ENCODE assay signal across 8 mouse cellular contexts in genomic region chr4:119239181-119239682, GRCm38 (mm10). TPM values are rescaled to one million over a fixed set of nuclear protein-coding genes. Genes with fewer than 3 reads are reported as not detected.
DNase-seq lines count a peak whose midpoint lies in the region; ATAC-seq and TF ChIP-seq lines count a peak whose summit lies in the region.

No protein-coding gene starts in this region.

- H3K9ac ChIP-seq in ES-E14 (ENCODE audit: insufficient read depth, low read depth, low read length, poor library complexity, severe bottlenecking), result peak overlapping the region; percentile 61; the same call in 1 of the 2 replicates
- peak overlapping the region; percentile 41; the same call in 1 of the 2 replicates for H3K9ac ChIP-seq in heart, embryonic 16.5 days (ENCODE audit: low read length)
- H3K9ac ChIP-seq in limb, embryonic 13.5 days, result peak overlapping the region; percentile 51
- peak overlapping the region; percentile 31; the same call in 1 of the 2 replicates for H3K9ac ChIP-seq in midbrain, embryonic 16.5 days (ENCODE audit: low read depth, low read length)

- ATAC-seq in heart, embryonic 16.5 days (replicated peaks; ENCODE audit: extremely low read depth, insufficient read depth, low FRiP score), result peak; percentile 57
- ATAC-seq in limb, embryonic 13.5 days (ENCODE audit: low FRiP score, low read depth), result peak; percentile 60; the same call in 1 of the 2 replicates
- ATAC-seq in midbrain, embryonic 16.5 days, result peak; percentile 69

- peaks cover 8 to 16% of the 10 kb centered on the region in 2 experiments; a peak in 3 of 4 replicates for H3K4me1 ChIP-seq in ES-E14 (ENCODE audit: control insufficient read depth in 2 of 2, insufficient read depth in 2 of 2, low read length in 2 of 2, poor library complexity in 1 of 2)
- H3K4me1 ChIP-seq in heart, embryonic 16.5 days (ENCODE audit: control insufficient read depth, insufficient read depth, low read length), result no peaks in the 10 kb centered on the region
- peaks cover 11% of the 10 kb centered on the region for H3K4me1 ChIP-seq in limb, embryonic 13.5 days
- peaks cover 8% of the 10 kb centered on the region for H3K4me1 ChIP-seq in midbrain, embryonic 16.5 days (ENCODE audit: control insufficient read depth, insufficient read depth, low read length)

- H3K4me3 ChIP-seq in ES-E14 (ENCODE audit: insufficient read depth in 1 of 2, low read depth in 1 of 2, low read length in 2 of 2, poor library complexity in 1 of 2, severe bottlenecking in 1 of 2), result peak overlapping the region in 1 of 2 experiments; percentile 58; a peak in 2 of 4 replicates
- H3K4me3 ChIP-seq in heart, embryonic 16.5 days (ENCODE audit: low read length), result no peak overlapping the region
- no peak overlapping the region for H3K4me3 ChIP-seq in limb, embryonic 13.5 days
- H3K4me3 ChIP-seq in midbrain, embryonic 16.5 days (ENCODE audit: low read depth, low read length), result no peak overlapping the region

- no peaks in the 10 kb centered on the region for H3K27me3 ChIP-seq in heart, embryonic 16.5 days (ENCODE audit: control insufficient read depth, insufficient read depth, low read length)
- H3K27me3 ChIP-seq in limb, embryonic 13.5 days, result no peaks in the 10 kb centered on the region
- no peaks in the 10 kb centered on the region for H3K27me3 ChIP-seq in midbrain, embryonic 16.5 days (ENCODE audit: control insufficient read depth, insufficient read depth, low read depth, low read length)

- 36% methylated on average over 12 of the region's 12 CpGs for WGBS in heart, embryonic 16.5 days
- WGBS in limb, embryonic 13.5 days, result 43% methylated on average over 12 of the region's 12 CpGs
- WGBS in midbrain, embryonic 16.5 days, result 44% methylated on average over 12 of the region's 12 CpGs

- peaks cover 4% of the 10 kb centered on the region; the same call in 1 of the 2 replicates for H3K36me3 ChIP-seq in ES-E14 (ENCODE audit: control insufficient read depth, insufficient read depth, low read length, poor library complexity, severe bottlenecking)
- peaks cover 10% of the 10 kb centered on the region; the same call in 1 of the 2 replicates for H3K36me3 ChIP-seq in heart, embryonic 16.5 days (ENCODE audit: control insufficient read depth, insufficient read depth)
- H3K36me3 ChIP-seq in limb, embryonic 13.5 days, result peaks cover 79% of the 10 kb centered on the region
- peaks cover 16% of the 10 kb centered on the region for H3K36me3 ChIP-seq in midbrain, embryonic 16.5 days (ENCODE audit: control insufficient read depth, insufficient read depth, low read length)

- DNase-seq in cerebellum, adult 8-10 months, result peak; percentile 35
- no peak for DNase-seq in cerebellum, postnatal 4 days (ENCODE audit: low spot score in 2 of 2)
- peak; percentile 77 for DNase-seq in ES-E14 (ENCODE audit: low read depth, low spot score)
- peak; percentile 86 for DNase-seq in embryo, embryonic 11 days
- DNase-seq in telencephalon, adult 2 months (ENCODE audit: low read depth, low spot score), result peak; percentile 70

- no peaks in the 10 kb centered on the region for H3K9me3 ChIP-seq in ES-E14 (ENCODE audit: control insufficient read depth, insufficient read depth, low read depth, low read length)
- no peaks in the 10 kb centered on the region for H3K9me3 ChIP-seq in heart, embryonic 16.5 days (replicated peaks; ENCODE audit: control insufficient read depth, low read length)
- H3K9me3 ChIP-seq in limb, embryonic 13.5 days, result no peaks in the 10 kb centered on the region
- H3K9me3 ChIP-seq in midbrain, embryonic 16.5 days (replicated peaks; ENCODE audit: control insufficient read depth, low read length, poor library complexity, severe bottlenecking), result no peaks in the 10 kb centered on the region

- in situ Hi-C loops in ES-E14 (cut with MboI; ENCODE audit: low sequenced_read_pairs in 2 of 2, unreplicated experiment in 2 of 2), result no loop called here

- no peak overlapping the region; the same call in 1 of the 2 replicates for H3K27ac ChIP-seq in ES-E14 (ENCODE audit: insufficient read depth, low read depth, low read length, poor library complexity, severe bottlenecking)
- no peak overlapping the region for H3K27ac ChIP-seq in heart, embryonic 16.5 days (ENCODE audit: low read length)
- 0 out of 2 replicates have a peak overlapping the region, but pooled peaks have one; percentile 58 for H3K27ac ChIP-seq in limb, embryonic 13.5 days
- H3K27ac ChIP-seq in midbrain, embryonic 16.5 days (ENCODE audit: low read length), result peak overlapping the region; percentile 74

- H3K4me2 ChIP-seq in heart, embryonic 16.5 days (ENCODE audit: low read depth, low read length), result 0 out of 2 replicates have a peak overlapping the region, but pooled peaks have one; percentile 21
- H3K4me2 ChIP-seq in limb, embryonic 13.5 days (replicated peaks), result peak overlapping the region; percentile 32; the same call in 1 of the 2 replicates
- H3K4me2 ChIP-seq in midbrain, embryonic 16.5 days (ENCODE audit: low read length), result peak overlapping the region; percentile 31

TF ChIP-seq in ES-E14, 5 proteins besides CTCF, POLR2A, EP300 and RAD21:
- TF ChIP-seq MAFK (IDR thresholded peaks at IDR 0.05; ENCODE audit: insufficient read depth, low read depth, low read length), result no peak
- no peak for TF ChIP-seq ZNF384 (IDR thresholded peaks at IDR 0.05; ENCODE audit: low read depth, low read length)
- no peak for TF ChIP-seq CHD2 (IDR thresholded peaks at IDR 0.05; ENCODE audit: low read depth, low read length)
- TF ChIP-seq HCFC1 (IDR thresholded peaks at IDR 0.05; ENCODE audit: borderline replicate concordance, insufficient read depth, low read length), result no peak
- no peak for TF ChIP-seq ZC3H11A (IDR thresholded peaks at IDR 0.05; ENCODE audit: borderline replicate concordance, low read depth, low read length)

RNA-seq across cellular contexts. Expression of gene P3h1, which starts 6.5 kb away (rescaled TPM):
- total RNA-seq in ES-E14 (2012; rRNA removed), result 61.9 and 113 TPM in 2 replicates
- polyA plus RNA-seq in heart, embryonic 16.5 days (2015; fragmentation: Nextera tagmentation; extraction: Ambion mirVana), result 28.2 and 29.3 TPM in 2 replicates
- polyA plus RNA-seq in limb, embryonic 13.5 days (2015; fragmentation: Nextera tagmentation; extraction: Ambion mirVana), result 61.2 and 63.5 TPM in 2 replicates
- polyA plus RNA-seq in midbrain, embryonic 16.5 days (2015; fragmentation: Nextera tagmentation; extraction: Ambion mirVana), result 9.2 and 9.9 TPM in 2 replicates

RNA-seq across cellular contexts. Expression of gene AU022252, which starts 6.7 kb away (rescaled TPM):
- 17.1 and 18.3 TPM in 2 replicates for total RNA-seq in ES-E14 (2012; rRNA removed)
- 22.5 and 23.4 TPM in 2 replicates for polyA plus RNA-seq in heart, embryonic 16.5 days (2015; fragmentation: Nextera tagmentation; extraction: Ambion mirVana)
- 39.9 and 40.7 TPM in 2 replicates for polyA plus RNA-seq in limb, embryonic 13.5 days (2015; fragmentation: Nextera tagmentation; extraction: Ambion mirVana)
- polyA plus RNA-seq in midbrain, embryonic 16.5 days (2015; fragmentation: Nextera tagmentation; extraction: Ambion mirVana), result 22.6 and 26.0 TPM in 2 replicates

RNA-seq across cellular contexts. Expression of gene Cldn19, which starts 16.0 kb away (rescaled TPM):
- total RNA-seq in ES-E14 (2012; rRNA removed), result 0.18 and 0.63 TPM in 2 replicates
- not detected in 2 replicates for polyA plus RNA-seq in heart, embryonic 16.5 days (2015; fragmentation: Nextera tagmentation; extraction: Ambion mirVana)
- polyA plus RNA-seq in limb, embryonic 13.5 days (2015; fragmentation: Nextera tagmentation; extraction: Ambion mirVana), result 0.09 and 0.15 TPM in 2 replicates
- 0.63 and 1.6 TPM in 2 replicates for polyA plus RNA-seq in midbrain, embryonic 16.5 days (2015; fragmentation: Nextera tagmentation; extraction: Ambion mirVana)

RNA-seq across cellular contexts. Expression of gene Tmem269, which starts 21.2 kb away (rescaled TPM):
- total RNA-seq in ES-E14 (2012; rRNA removed), result not detected in 2 replicates
- 0.15 and 0.22 TPM in 2 replicates for polyA plus RNA-seq in heart, embryonic 16.5 days (2015; fragmentation: Nextera tagmentation; extraction: Ambion mirVana)
- polyA plus RNA-seq in limb, embryonic 13.5 days (2015; fragmentation: Nextera tagmentation; extraction: Ambion mirVana), result 0.11 TPM in 1 of 2 replicates, not detected in the other
- 0.26 and 0.44 TPM in 2 replicates for polyA plus RNA-seq in midbrain, embryonic 16.5 days (2015; fragmentation: Nextera tagmentation; extraction: Ambion mirVana)

RNA-seq across cellular contexts. Expression of gene Svbp, which starts 44.1 kb away (rescaled TPM):
- 29.9 and 33.0 TPM in 2 replicates for total RNA-seq in ES-E14 (2012; rRNA removed)
- 114 and 119 TPM in 2 replicates for polyA plus RNA-seq in heart, embryonic 16.5 days (2015; fragmentation: Nextera tagmentation; extraction: Ambion mirVana)
- polyA plus RNA-seq in limb, embryonic 13.5 days (2015; fragmentation: Nextera tagmentation; extraction: Ambion mirVana), result 223 and 237 TPM in 2 replicates
- polyA plus RNA-seq in midbrain, embryonic 16.5 days (2015; fragmentation: Nextera tagmentation; extraction: Ambion mirVana), result 220 and 230 TPM in 2 replicates

Comparison
In these comparisons a context has a peak if more than half of its experiments do, and no peak if none do; other contexts are left out.
1. DNase-seq: peak in cerebellum, adult 8-10 months (single experiment), ES-E14 (single experiment), embryo, embryonic 11 days (single experiment) and telencephalon, adult 2 months (single experiment); none in cerebellum, postnatal 4 days (0 of 2).
2. H3K27ac ChIP-seq: peak in limb, embryonic 13.5 days (single experiment) and midbrain, embryonic 16.5 days (single experiment); none in ES-E14 (single experiment) and heart, embryonic 16.5 days (single experiment).
3. Peak in every context shown above with its lines, with median percentiles within 50 percentile points of each other: H3K9ac ChIP-seq, ATAC-seq and H3K4me2 ChIP-seq.